Mouse (Mus musculus): ENCODE results near the gene Egr2. TPM values are rescaled to one million over a fixed set of nuclear protein-coding genes. Genes with fewer than 3 reads are reported as not detected.

Egr2 gene
- polyA plus RNA-seq, 1 experiment = 79.2 TPM

DNA sequence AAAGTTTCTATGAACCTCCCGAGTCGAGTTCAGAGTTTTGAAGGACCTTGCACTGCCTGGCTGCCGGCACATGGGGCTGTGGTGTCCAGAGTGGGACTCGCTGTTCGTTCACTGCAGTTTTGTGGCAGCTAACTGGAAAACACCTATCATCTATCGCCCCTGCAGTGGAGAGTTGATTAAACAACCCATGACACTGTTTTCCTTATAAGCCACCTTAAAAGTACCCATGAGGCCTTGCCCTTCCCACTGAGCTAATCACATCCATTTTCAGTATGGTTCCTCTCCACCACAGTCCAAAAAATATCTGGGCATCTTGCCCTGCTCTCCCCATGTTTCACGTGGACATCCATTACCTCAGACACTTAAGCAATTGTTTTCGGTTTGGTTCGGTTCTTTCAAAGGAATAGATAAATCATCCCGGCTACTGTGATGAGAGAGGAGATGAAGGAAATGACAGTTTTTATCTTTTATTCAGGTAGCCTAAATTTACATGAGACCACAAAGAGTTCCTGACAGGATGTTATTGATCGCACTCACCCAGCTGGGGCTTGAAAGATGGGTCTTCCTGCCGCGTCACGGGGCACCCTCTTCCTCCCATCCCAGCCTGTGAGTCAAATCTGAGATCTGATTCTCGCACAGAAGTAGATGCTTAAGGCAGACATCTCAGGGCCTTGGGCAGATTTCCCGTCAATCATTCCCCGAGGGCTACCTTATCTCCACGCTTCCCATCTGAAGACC lies 50.8 kb downstream of the Egr2 start:
- WGBS = 40% methylated on average over 18 of the region's 18 CpGs

More for the DNA sequence above, 50.8 kb downstream of the Egr2 start:
- Histone ChIP-seq H3K4me1 (replicated peaks; ENCODE audit: control insufficient read depth, insufficient read depth, low read length) (peaks cover 27% of the 10 kb centered on the region), H3K36me3 (ENCODE audit: control insufficient read depth, insufficient read depth, low read length) (no peaks in the 10 kb centered on the region), H3K27ac (ENCODE audit: control insufficient read depth, insufficient read depth, low read length) (no peak overlapping the region; the same call in 1 of the 2 replicates), H3K27me3 (ENCODE audit: control insufficient read depth, insufficient read depth, low read length) (no peaks in the 10 kb centered on the region), H3K4me3 (ENCODE audit: control insufficient read depth, insufficient read depth, low read length) (no peak overlapping the region)
- DNase-seq = peak; percentile 56
- TF ChIP-seq CTCF (IDR thresholded peaks at IDR 0.05; ENCODE audit: borderline replicate concordance, control insufficient read depth, extremely low read depth, insufficient read depth, low read length, poor library complexity) = no peak
- no peak for TF ChIP-seq POLR2A (IDR thresholded peaks at IDR 0.05; ENCODE audit: control insufficient read depth, extremely low read depth, insufficient read depth, low read length, poor library complexity)

Other genes with a start within 250 kb of the Egr2 start
- gene Ado, start 13.5 kb downstream of the Egr2 start, polyA plus RNA-seq (2012; rRNA removed) = 20.7 and 25.0 TPM in 2 replicates

Data from thymus, adult 2 months (tissue).